Mouse (Mus musculus): Measurements from ENCODE around the gene Ces2g.

Ces2g gene

GRCm38 (mm10) chr8:104961537-104961961, at the start of gene Ces2g:
Gene Ces2g, plus strand, starts transcription at chr8:104961718.
- in situ Hi-C loops (cut with MboI): no loop called here

GRCm38 (mm10) chr8:104925972-104926596, 35.4 kb upstream of the Ces2g start, which contains the start of gene Ces2e:
Gene Ces2e, plus strand, starts transcription at chr8:104926260.
- in situ Hi-C loops (cut with MboI): no loop called here

- in situ Hi-C loops (cut with MboI): no loop called here
Measured at GRCm38 (mm10) chr8:104927301-104927700, 34.2 kb upstream of the Ces2g start.

- in situ Hi-C loops (cut with MboI): no loop called here
Measured at GRCm38 (mm10) chr8:104944665-104945064, 16.9 kb upstream of the Ces2g start.

- in situ Hi-C loops (cut with MboI): no loop called here
Measured at GRCm38 (mm10) chr8:104947056-104947455, 14.5 kb upstream of the Ces2g start, which contains the start of gene Ces2f. Gene Ces2f, plus strand, starts transcription at chr8:104947356.

- in situ Hi-C loops (cut with MboI): no loop called here
Measured at GRCm38 (mm10) chr8:104949031-104949430, 12.5 kb upstream of the Ces2g start.

- in situ Hi-C loops (cut with MboI): no loop called here
Measured at GRCm38 (mm10) chr8:104962229-104962901, 847 bp downstream of the Ces2g start.

GRCm38 (mm10) chr8:104963375-104963894, 1.9 kb downstream of the Ces2g start:
- in situ Hi-C loops (cut with MboI): no loop called here

- in situ Hi-C loops (cut with MboI): no loop called here
Measured at GRCm38 (mm10) chr8:104984126-104984525, 22.6 kb downstream of the Ces2g start.

GRCm38 (mm10) chr8:104984942-104985341, 23.4 kb downstream of the Ces2g start:
- in situ Hi-C loops (cut with MboI): no loop called here

GRCm38 (mm10) chr8:104998191-104998590, 36.7 kb downstream of the Ces2g start:
- in situ Hi-C loops (cut with MboI): no loop called here

GRCm38 (mm10) chr8:104999183-104999582, 37.7 kb downstream of the Ces2g start:
- in situ Hi-C loops (cut with MboI): no loop called here

- in situ Hi-C loops (cut with MboI): no loop called here
Measured at GRCm38 (mm10) chr8:105000586-105000985, 39.1 kb downstream of the Ces2g start, which contains the start of gene Ces2h. Gene Ces2h, plus strand, starts transcription at chr8:105000853.

GRCm38 (mm10) chr8:105010000-105010399, 48.5 kb downstream of the Ces2g start:
- in situ Hi-C loops (cut with MboI): no loop called here

- in situ Hi-C loops (cut with MboI): no loop called here
Measured at GRCm38 (mm10) chr8:105011136-105011535, 49.6 kb downstream of the Ces2g start.

GRCm38 (mm10) chr8:105014391-105014790, 52.9 kb downstream of the Ces2g start:
- in situ Hi-C loops (cut with MboI): no loop called here
